In the genomic region with DNA sequence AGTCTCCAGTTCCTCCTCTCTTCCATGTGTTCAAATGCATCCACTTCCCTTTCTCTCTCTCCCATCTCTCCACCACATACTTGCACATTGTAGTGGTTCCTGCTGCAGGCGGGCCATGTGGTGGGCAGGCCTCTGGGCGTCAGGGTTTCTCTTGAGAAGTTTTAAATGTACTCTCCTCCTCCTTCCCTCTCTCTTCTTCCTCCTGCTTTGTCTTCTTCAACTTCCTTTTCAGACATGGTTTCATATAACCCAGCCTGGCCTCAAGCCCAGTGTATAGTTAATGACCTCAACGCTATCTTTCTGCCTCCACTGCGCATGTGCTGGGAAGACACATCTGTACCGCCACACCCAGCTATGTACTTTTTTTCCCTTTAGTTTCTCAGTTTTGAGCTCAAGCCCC, we compare ENCODE assay signal across 12 mouse cellular contexts.
DNase-seq lines count a peak whose midpoint lies in the region; ATAC-seq and TF ChIP-seq lines count a peak whose summit lies in the region.
"Had no signal": no experiment of that assay in that cellular context is flagged by ENCODE, and none has a peak within 500 bp of the region (broad histone marks: within the 10 kb centered on the region; RNA-seq: fewer than 3 reads in every experiment).

No protein-coding gene starts in this region.

- no peak overlapping the region for H3K4me2 ChIP-seq in kidney, postnatal 0 days (ENCODE audit: low read length)
- H3K4me2 ChIP-seq: kidney, embryonic 15.5 days had no signal

- 67% methylated on average over 5 of the region's 5 CpGs for WGBS in kidney, postnatal 0 days

- DNase-seq in kidney, postnatal 0 days (ENCODE audit: low spot score): peak; percentile 25
- DNase-seq in kidney, adult 11 months: no peak
- DNase-seq in G1E (ENCODE audit: low spot score): peak; percentile 20
- peak; percentile 53 for DNase-seq in lung, postnatal 10 days
- no peak for DNase-seq in frontal cortex, postnatal 10 days (ENCODE audit: low spot score in 2 of 2)
- DNase-seq in retina, postnatal 1 day: no peak
- no peak for DNase-seq in urinary bladder, postnatal 25 days (ENCODE audit: low spot score)
- DNase-seq: cerebellum, postnatal 14 days; midbrain, embryonic 14.5 days had no signal

- H3K36me3 ChIP-seq in kidney, postnatal 0 days (ENCODE audit: insufficient read depth, low read length): no peaks in the 10 kb centered on the region
- H3K36me3 ChIP-seq in G1E (replicated peaks): no peaks in the 10 kb centered on the region
- H3K36me3 ChIP-seq: kidney, embryonic 15.5 days had no signal

- no peak overlapping the region for H3K27ac ChIP-seq in kidney, postnatal 0 days
- H3K27ac ChIP-seq: kidney, embryonic 15.5 days had no signal

- H3K9ac ChIP-seq in kidney, postnatal 0 days (ENCODE audit: low read depth, low read length): no peak overlapping the region
- H3K9ac ChIP-seq: kidney, embryonic 15.5 days had no signal

- H3K9me3 ChIP-seq in kidney, postnatal 0 days (replicated peaks; ENCODE audit: low read length): no peaks in the 10 kb centered on the region
- no peaks in the 10 kb centered on the region for H3K9me3 ChIP-seq in G1E (replicated peaks)
- H3K9me3 ChIP-seq: kidney, embryonic 15.5 days had no signal

- H3K4me1 ChIP-seq in kidney, postnatal 0 days (replicated peaks; ENCODE audit: insufficient read depth, low read length): no peaks in the 10 kb centered on the region
- H3K4me1 ChIP-seq in G1E (ENCODE audit: insufficient read depth, low read depth, low read length): peaks cover 14% of the 10 kb centered on the region
- H3K4me1 ChIP-seq: kidney, embryonic 15.5 days had no signal

- no peak for TF ChIP-seq CTCF in kidney, postnatal 0 days (IDR thresholded peaks at IDR 0.05; ENCODE audit: low read depth)
- no peak for TF ChIP-seq CTCF in G1E (IDR thresholded peaks at IDR 0.05; ENCODE audit: low read depth, low read length)

- no peak for ATAC-seq in kidney, postnatal 0 days (replicated peaks; ENCODE audit: low FRiP score, low read depth)
- no peak for ATAC-seq in G1E (ENCODE audit: extremely low read depth, insufficient number of reproducible peaks, low FRiP score, poor library complexity, severe bottlenecking)
- peak; percentile 83 for ATAC-seq in erythroid progenitor cell, adult 5-6 weeks (replicated peaks; ENCODE audit: low FRiP score, poor library complexity, severe bottlenecking)
- ATAC-seq: forebrain, embryonic 14.5 days had no signal

- no peak overlapping the region for H3K4me3 ChIP-seq in kidney, postnatal 0 days (replicated peaks; ENCODE audit: low read depth, low read length)
- H3K4me3 ChIP-seq in G1E (ENCODE audit: low read depth, low read length): no peak overlapping the region; the same call in 1 of the 2 replicates
- H3K4me3 ChIP-seq: kidney, embryonic 15.5 days had no signal

- no peaks in the 10 kb centered on the region for H3K27me3 ChIP-seq in kidney, postnatal 0 days (ENCODE audit: insufficient read depth, low read length)
- no peaks in the 10 kb centered on the region for H3K27me3 ChIP-seq in G1E (ENCODE audit: insufficient read depth, low read length)
- H3K27me3 ChIP-seq: kidney, embryonic 15.5 days had no signal

Comparison
In these comparisons a context has a peak if more than half of its experiments do, and no peak if none do; other contexts are left out.
1. DNase-seq: peak in kidney, postnatal 0 days (single experiment), G1E (single experiment) and lung, postnatal 10 days (single experiment); none in kidney, adult 11 months (single experiment), frontal cortex, postnatal 10 days (0 of 2), retina, postnatal 1 day (single experiment) and urinary bladder, postnatal 25 days (single experiment).